In the genomic region with DNA sequence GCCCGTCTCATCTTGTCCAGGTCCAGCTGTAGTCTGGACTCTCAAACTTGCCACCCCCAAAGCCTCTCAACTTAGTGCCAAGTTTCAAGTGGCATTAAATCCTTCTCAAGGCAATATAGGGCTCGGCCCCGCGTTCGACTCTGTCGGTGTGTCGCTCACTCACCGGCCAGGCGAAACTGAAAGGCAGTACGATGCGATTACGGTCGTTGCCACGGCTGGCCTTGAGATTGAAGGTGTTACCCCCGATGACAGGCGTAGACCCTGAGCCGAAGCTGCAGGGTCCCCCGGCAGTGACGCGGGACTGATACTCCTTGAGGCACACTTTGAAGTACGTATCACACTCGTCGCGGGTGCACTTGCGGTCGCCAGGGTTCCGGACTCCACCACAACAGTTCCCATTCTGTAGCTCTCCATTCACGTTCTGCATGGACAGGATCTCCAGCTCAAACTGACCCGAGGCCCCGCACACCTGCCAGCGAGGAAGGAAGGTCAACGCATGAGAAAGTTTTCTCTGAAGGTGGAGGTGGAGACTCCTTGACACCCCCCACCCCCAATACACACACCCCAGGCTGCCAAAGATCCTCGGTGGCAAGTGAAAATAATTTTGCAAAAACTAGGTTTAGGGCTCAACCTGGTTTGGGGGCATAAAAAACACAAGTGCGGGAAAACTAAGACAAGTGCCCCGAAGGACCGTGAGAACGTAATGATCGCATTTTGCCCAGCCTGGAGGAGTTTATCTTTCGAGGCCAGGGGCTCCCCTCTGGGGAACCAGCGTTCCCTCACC, we compare ENCODE assay signal across 8 mouse cellular contexts. TPM values are rescaled to one million over a fixed set of nuclear protein-coding genes. Genes with fewer than 3 reads are reported as not detected.
DNase-seq lines count a peak whose midpoint lies in the region; ATAC-seq and TF ChIP-seq lines count a peak whose summit lies in the region.

No protein-coding gene starts in this region.

- peak overlapping the region; percentile 75 for H3K4me3 ChIP-seq in embryonic facial prominence, embryonic 13.5 days
- H3K4me3 ChIP-seq in limb, embryonic 14.5 days (replicated peaks; ENCODE audit: low read length): peak overlapping the region; percentile 77
- peak overlapping the region; percentile 66 for H3K4me3 ChIP-seq in midbrain, embryonic 15.5 days

- WGBS in embryonic facial prominence, embryonic 13.5 days: under 1% methylated on average over 40 of the region's 40 CpGs
- WGBS in limb, embryonic 14.5 days: under 1% methylated on average over 40 of the region's 40 CpGs
- WGBS in midbrain, embryonic 15.5 days: under 1% methylated on average over 40 of the region's 40 CpGs

- peaks cover 33% of the 10 kb centered on the region for H3K4me1 ChIP-seq in embryonic facial prominence, embryonic 13.5 days
- peaks cover 24% of the 10 kb centered on the region for H3K4me1 ChIP-seq in limb, embryonic 14.5 days (ENCODE audit: control insufficient read depth, insufficient read depth, low read length)
- H3K4me1 ChIP-seq in midbrain, embryonic 15.5 days: peaks cover 54% of the 10 kb centered on the region

- intact Hi-C loops in heart, postnatal 36 days (cut with DNase I): loop anchor here (1.0 to 10.0 kb wide), 8 partner anchors 117 to 1159 kb away; a partner anchor contains a TSS

- H3K27me3 ChIP-seq in embryonic facial prominence, embryonic 13.5 days: no peaks in the 10 kb centered on the region
- peaks cover 5% of the 10 kb centered on the region; the same call in 1 of the 2 replicates for H3K27me3 ChIP-seq in limb, embryonic 14.5 days (ENCODE audit: control insufficient read depth, insufficient read depth, low read length)
- peaks cover 5% of the 10 kb centered on the region for H3K27me3 ChIP-seq in midbrain, embryonic 15.5 days (replicated peaks)

- no peaks in the 10 kb centered on the region for H3K9me3 ChIP-seq in embryonic facial prominence, embryonic 13.5 days
- no peaks in the 10 kb centered on the region for H3K9me3 ChIP-seq in limb, embryonic 14.5 days (ENCODE audit: control insufficient read depth, low read length)
- no peaks in the 10 kb centered on the region for H3K9me3 ChIP-seq in midbrain, embryonic 15.5 days

- peak overlapping the region; percentile 99 for H3K27ac ChIP-seq in embryonic facial prominence, embryonic 13.5 days
- H3K27ac ChIP-seq in limb, embryonic 14.5 days (replicated peaks; ENCODE audit: low read depth, low read length): peak overlapping the region; percentile 73; the same call in 1 of the 2 replicates
- peak overlapping the region; percentile 76 for H3K27ac ChIP-seq in midbrain, embryonic 15.5 days

- no peaks in the 10 kb centered on the region for H3K36me3 ChIP-seq in embryonic facial prominence, embryonic 13.5 days
- H3K36me3 ChIP-seq in limb, embryonic 14.5 days (ENCODE audit: control insufficient read depth, insufficient read depth, low read length): no peaks in the 10 kb centered on the region
- H3K36me3 ChIP-seq in midbrain, embryonic 15.5 days (replicated peaks): no peaks in the 10 kb centered on the region

- ATAC-seq in embryonic facial prominence, embryonic 13.5 days (ENCODE audit: insufficient number of reproducible peaks, insufficient read depth, low FRiP score, low TSS enrichment, low read depth): no peak
- ATAC-seq in limb, embryonic 14.5 days (ENCODE audit: low FRiP score, low read depth): no peak
- ATAC-seq in midbrain, embryonic 15.5 days (replicated peaks): no peak

- H3K9ac ChIP-seq in embryonic facial prominence, embryonic 13.5 days: peak overlapping the region; percentile 92
- peak overlapping the region; percentile 72 for H3K9ac ChIP-seq in limb, embryonic 14.5 days (ENCODE audit: low read depth, low read length, severe bottlenecking)
- H3K9ac ChIP-seq in midbrain, embryonic 15.5 days: peak overlapping the region; percentile 54

- DNase-seq in A20 (ENCODE audit: low read depth, low spot score): peak; percentile 79
- DNase-seq in ES-CJ7 (ENCODE audit: low read depth, low spot score): peak; percentile 29
- DNase-seq in heart, postnatal 36 days: peak; percentile 53 to 69
- no peak for DNase-seq in limb, embryonic 14.5 days (ENCODE audit: low spot score)
- DNase-seq in layer of hippocampus, adult 18-20 months (ENCODE audit: low spot score in 2 of 2): no peak
- DNase-seq in left cerebral cortex, adult 11 months (ENCODE audit: low spot score): no peak

- peak overlapping the region; percentile 87 for H3K4me2 ChIP-seq in embryonic facial prominence, embryonic 13.5 days
- peak overlapping the region; percentile 85 for H3K4me2 ChIP-seq in limb, embryonic 14.5 days (replicated peaks; ENCODE audit: low read depth, low read length, severe bottlenecking)
- peak overlapping the region; percentile 91 for H3K4me2 ChIP-seq in midbrain, embryonic 15.5 days

- TF ChIP-seq POLR2A in limb, embryonic 14.5 days (IDR thresholded peaks at IDR 0.05; ENCODE audit: borderline replicate concordance, extremely low read depth, insufficient read depth, insufficient read length): no peak

RNA-seq across cellular contexts. Expression of a gene that starts 1.0 kb away (rescaled TPM):
- polyA plus RNA-seq in embryonic facial prominence, embryonic 13.5 days (2015; fragmentation: Nextera tagmentation; extraction: Ambion mirVana): 27.8 and 32.5 TPM in 2 replicates
- total RNA-seq in heart, postnatal 36 days (2021): 10 to 100 TPM; 11.5 to 12.7 TPM
- 13.9 and 17.0 TPM in 2 replicates for polyA plus RNA-seq in limb, embryonic 14.5 days (2012; rRNA removed)
- polyA plus RNA-seq in limb, embryonic 14.5 days (2014; fragmentation: Nextera tagmentation; extraction: Ambion mirVana): 32.9 and 35.8 TPM in 2 replicates
- 11.7 and 12.6 TPM in 2 replicates for polyA plus RNA-seq in midbrain, embryonic 15.5 days (2015; fragmentation: Nextera tagmentation; extraction: Ambion mirVana)
- total RNA-seq in layer of hippocampus, adult 18-20 months (2021): 1 to 10 TPM; 8.9 to 9.4 TPM

Comparison
In these comparisons a context has a peak if more than half of its experiments do, and no peak if none do; other contexts are left out.
1. DNase-seq: peak in A20 (single experiment), ES-CJ7 (single experiment) and heart, postnatal 36 days (2 of 2); none in limb, embryonic 14.5 days (single experiment), layer of hippocampus, adult 18-20 months (0 of 2) and left cerebral cortex, adult 11 months (single experiment).
2. Peak in every context shown above with its lines, with median percentiles within 50 percentile points of each other: H3K27ac ChIP-seq, H3K4me2 ChIP-seq, H3K4me3 ChIP-seq and H3K9ac ChIP-seq.